Mouse (Mus musculus) urinary bladder, adult 18-20 months (tissue): ENCODE results near the gene Nipal3.
A peak's percentile ranks its signal among the peaks of the same experiment; 100 is the strongest.

Experiments
- DNase-seq, 2 experiments: peaks; one replicate each; pipeline ENCODE4 v3.0.0; 2022; ENCODE audit warnings: low spot score in 2 of 2, mixed read lengths in 2 of 2

Gene Nipal3

DNA sequence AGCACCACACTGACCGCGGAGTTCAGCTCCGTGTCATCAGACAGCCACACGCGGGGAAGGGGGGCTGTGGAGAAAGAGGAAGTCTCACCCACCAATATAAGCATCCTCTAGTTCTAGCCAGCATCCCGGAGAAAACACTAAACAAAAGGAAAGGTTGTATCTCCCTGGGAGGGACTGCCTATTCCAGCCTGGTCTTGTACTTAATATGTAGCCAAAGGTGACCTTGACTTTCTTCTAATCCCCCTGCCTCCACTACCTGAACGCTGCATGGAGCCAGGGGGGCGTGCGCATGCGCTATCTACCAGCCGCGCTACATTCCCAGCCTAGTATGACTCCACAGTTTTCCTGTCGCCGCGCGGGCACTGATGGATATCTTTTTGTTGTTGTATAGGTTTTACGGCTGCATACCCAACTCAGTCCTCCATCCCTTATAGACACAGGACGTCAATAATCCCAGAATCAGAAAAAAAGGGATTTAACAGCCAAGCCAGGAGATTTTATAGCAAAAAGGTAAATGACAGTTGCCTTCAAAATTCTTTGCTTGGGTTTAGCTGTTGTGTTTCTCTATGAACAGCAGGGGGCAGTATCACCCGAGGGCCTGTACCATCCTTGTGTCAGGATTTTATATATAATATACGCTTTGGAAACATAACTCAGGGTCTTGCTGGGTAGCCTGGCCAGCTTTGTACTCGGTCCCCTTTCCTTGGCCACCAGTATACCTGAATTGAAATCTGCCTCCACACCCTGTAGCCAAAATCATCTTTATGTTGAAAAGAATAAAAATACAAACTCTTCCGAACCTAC lies 12.9 kb upstream of the Nipal3 start:
- no peak for DNase-seq

DNA sequence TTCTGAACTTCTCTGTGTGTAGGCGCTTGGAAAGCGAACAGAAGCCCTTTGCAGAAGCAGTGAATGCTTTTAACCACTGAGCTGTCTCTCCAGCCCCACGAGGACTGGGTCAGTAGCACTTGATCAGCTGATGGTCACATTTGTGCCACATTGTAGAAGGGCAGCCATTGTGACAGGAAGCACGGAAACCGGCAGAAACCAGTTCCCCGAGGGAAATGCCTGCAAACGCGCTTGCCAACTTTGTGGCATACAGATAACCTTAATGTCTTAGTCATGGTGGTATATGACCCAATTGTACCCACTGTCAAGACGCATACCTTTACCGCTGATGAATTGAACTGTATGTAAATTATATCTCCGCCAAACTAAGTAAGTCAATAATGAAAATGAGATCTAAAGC lies 11.0 kb upstream of the Nipal3 start:
- no peak for DNase-seq

DNA sequence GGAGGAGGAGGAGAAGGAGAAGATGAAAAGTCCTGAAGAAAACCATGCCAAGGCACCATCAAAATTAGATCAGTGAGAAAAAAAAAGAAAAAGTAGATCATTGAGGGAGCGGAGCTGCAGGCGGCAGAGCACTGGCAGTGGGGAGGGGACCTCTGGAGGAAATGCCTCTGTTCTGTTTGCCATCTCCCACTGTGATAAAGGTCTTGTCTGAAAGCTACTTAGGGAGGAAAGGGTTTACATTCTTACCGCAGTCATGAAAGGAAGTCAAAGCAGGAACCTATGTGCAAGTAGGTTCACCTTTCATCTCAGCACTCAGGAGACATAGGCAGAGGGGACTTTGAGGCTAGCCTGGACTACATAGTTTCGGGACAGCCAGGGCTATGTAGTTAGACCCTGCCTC lies 6.7 kb upstream of the Nipal3 start:
- no peak for DNase-seq

DNA sequence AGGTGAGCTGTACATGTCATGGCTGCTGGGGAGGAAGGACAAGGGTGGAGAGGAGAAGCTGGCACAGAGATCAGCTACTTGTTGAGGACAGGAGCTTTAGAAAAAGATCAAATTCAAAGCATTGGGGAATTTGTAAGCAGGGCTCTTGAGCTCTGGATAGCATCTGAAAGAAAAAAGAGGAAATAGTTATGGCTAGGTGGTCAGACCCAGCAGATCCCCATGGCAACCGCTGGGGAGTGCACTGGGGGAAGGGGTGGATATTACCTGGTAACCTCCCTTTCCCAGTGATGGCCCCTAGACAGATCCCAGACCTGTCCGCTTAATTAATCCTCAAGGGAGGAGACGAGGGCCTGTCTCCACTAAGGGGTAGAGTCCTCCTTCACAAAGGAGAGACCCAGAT lies 5.0 kb upstream of the Nipal3 start:
- no peak for DNase-seq

DNA sequence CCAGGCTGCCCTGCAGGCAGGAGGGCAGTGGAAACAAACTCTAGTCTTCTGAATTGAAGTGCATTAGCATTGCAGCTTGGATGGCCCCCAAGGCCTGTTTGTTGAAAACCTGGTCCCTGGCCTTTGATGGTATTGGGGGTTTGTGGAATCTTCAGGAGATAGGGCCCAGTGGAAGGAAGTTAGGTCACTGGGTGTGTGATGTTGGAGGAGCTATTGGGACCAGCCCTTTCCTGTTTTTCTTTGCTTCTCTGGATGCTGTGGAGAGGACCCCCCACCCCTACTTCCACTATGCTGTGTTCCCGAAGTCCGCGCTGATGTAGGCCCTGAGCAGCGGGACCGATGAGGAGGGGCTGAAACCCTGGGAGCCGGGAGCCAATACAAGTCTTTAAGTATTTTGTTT lies 3.3 kb upstream of the Nipal3 start:
- DNase-seq = no peak

DNA sequence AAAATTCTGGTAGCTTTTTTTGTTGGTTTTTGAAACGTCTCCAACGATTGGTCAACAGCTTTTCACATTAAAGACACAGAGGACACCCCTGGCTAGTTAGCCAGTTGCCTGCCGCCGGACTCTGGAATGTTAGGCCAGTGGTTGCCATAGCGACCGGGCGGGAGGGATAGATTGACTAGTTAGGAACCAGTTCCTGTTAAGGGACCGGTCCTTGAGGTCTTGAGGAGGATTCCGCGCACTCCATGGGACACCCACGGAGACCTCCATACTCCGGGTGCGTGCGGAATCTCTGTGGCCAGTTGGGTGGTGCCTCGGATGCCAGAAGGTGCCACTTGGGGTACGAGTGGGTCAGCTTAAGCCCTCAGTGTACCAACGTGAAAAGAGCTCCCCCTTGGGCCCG lies 972 bp upstream of the Nipal3 start:
- no peak for DNase-seq

DNA sequence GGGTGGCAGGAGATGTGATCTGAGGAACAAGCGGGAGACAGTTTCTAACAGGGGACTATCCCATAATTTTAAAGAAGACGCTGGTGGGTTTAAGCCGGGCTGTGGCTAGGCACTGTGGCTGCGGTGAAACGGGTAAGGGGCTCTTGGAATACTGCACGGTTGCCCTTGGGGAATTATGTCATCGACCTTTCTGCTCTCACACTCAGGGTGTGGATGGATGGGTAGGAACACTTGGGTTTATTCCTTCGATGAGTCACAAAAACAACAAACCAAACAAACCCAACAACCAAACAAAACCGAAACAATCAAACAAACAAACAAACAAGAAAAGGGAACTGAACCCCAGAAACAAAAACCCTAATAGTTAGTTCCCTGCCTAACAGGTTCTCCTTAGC lies 556 bp upstream of the Nipal3 start:
- DNase-seq = no peak

DNA sequence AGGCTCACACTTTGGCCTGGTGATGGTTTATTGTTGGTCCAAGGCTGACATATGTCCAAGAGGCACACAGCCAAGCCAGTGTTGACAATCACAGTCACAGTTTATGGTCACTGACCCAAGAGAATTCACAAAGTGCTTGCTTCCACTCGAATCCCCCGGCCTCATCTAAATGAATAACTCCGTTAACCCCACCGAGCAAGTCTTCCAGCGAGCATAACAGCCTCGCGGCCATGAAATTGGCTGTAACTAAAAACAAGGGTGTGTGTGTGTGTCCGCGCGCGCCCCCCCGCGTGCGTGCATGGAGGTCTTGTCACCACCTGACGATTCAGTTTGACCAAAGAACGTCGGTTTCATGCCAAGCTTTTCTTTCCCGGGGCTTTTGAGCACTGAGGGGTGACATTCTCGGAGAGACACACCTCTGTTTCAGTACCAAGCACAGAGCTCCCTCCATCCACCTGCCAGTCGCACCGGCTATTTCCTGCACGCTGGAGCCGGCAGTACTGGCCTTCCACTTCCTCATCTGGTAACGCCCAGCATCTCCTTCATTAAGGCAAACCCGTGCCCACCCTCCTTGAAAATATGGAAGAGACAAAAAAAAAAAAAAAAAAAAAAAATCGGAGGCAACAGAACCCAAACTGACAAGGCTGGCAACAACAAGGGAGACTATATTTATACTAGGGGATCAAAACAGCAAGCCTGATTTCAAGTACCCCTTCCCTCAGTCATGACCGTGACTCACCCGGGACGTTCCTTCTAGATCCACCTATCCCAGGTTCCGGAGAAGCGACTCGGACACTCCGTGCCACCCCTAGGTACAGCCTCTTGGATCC lies 932 bp downstream of the Nipal3 start:
- DNase-seq = no peak

DNA sequence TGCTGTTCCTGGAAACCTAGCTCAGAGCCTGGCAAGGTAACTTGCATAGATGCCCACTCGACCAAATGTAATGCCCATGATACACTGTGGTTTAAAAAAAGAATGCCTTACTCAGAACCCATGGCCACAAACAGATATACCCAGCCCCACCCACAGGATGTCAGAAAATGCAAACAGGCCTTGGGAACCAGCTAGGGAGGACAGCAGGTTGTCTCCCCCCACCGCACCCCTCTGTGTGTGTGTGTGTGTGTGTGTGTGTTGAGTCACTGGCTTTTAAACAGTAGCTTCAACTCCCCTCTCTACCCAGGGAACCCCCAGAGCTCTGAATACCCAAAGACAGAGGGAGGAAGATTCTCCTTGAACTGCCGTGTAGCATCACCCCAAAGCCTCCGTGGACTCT lies 1.6 kb downstream of the Nipal3 start:
- DNase-seq = no peak

DNA sequence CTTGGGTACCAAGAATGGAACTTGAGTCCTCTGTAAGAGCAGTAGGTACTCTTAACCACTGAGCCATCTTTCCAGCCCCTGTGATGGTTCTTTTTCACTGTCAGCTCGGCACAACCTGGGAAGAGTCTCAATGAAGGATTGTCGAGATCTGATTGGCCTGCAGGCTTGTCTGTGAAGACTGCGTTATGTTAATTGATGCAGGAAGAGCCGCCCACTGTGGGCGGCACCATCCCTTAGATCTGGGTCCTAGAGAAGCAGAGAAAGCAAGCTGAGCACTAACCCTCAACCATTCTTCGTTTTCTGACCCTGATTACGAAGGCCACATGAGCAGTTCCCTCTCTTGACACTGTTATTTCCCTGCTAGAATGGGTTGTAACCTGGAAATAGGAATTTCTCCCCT lies 5.6 kb downstream of the Nipal3 start:
- no peak for DNase-seq

DNA sequence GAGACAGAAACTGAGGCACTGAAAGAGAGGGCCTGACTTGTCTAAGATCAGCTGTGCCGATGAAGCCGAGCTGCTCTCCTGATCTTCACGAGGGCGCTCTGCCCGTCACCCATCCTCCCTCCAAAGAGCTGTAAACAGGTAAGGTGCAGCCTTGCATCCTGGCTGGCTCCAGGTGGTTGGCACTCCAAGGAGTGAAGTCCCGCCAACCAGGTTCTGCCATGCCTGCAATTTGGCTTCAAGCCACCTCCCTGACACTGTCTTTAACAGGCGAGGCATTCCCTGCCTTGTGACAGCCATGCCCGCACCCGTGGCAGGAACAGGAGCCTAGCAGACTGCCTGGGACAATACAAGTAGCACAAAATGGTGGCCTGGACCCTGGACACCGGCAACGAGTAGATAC lies 8.5 kb downstream of the Nipal3 start:
- no peak for DNase-seq

DNA sequence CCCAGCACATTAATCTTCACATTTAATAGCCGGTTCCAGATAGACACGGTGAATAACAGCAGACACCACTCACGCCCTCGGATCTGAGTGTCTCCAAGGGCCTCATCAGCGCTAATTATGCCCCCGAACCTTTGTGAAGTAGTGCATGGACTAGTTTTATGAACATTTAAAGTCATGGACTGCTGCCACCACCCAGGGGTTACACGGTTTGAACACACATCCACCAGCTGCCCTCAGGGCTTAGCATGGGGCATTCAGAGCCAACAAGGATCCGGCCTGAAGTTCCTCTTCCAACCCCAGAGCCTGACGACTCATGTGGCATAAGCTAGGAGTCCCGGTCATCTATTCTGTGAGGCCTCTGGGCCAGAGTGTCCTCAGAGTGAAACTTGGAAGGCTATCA lies 9.8 kb downstream of the Nipal3 start:
- DNase-seq = no peak

DNA sequence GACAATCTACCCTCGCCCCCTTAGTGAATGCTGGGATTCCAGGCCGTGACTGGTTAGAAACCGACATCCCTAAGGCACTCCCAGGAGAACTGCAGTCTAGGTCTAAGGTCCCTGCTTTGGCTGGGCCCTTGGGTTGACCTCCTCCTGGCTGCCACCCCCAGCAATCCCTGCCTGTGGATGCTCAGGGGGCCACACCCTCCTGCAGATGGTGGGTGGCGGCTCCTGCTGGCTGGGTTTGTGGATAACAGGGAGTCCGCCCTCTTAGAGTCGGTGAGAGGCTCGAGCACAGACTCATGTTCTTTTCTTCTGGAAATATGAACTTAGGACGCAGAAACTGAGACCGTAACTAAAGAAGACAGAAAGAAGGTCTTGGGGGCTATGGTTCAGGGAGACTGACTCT lies 14.5 kb downstream of the Nipal3 start:
- DNase-seq = no peak

DNA sequence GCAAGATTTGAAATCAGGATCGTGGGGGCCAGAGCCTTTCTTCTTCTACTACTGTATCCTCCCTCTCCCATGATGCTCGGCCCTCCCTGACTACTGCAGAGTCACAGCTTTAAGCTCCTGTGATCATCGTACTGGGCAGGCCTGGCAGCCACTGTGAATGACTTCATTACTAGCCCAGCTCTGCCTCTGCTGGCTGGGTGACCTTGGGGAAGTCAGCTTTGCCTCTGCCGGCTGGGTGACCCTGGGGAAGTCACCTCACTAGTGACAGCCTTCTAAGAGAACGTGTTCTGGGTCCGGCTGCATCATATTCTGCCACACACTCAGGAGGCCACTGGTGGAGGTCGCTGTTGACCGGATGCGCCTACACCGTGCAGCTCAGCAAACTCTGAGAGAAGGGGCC lies 17.0 kb downstream of the Nipal3 start:
- DNase-seq = no peak

DNA sequence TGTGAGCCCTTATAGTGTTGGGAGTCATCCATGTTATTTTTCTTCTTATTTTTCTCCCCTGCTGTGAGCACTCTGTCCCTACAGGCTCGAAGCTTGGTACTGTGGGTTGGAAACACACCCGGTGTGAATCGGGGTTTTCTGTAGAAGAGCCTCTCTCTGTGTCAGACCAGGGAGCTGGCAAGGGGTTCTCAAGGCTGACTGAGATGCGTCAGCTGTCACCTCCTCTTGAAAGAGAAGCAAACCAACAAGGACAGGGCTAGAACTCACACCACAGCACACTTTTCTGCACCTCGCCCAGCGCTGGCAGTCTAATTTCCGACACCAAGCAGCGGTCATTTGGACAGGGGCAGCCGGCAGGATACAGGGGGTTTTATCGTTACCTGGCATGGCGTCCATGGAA lies 31.4 kb downstream of the Nipal3 start:
- DNase-seq = no peak

DNA sequence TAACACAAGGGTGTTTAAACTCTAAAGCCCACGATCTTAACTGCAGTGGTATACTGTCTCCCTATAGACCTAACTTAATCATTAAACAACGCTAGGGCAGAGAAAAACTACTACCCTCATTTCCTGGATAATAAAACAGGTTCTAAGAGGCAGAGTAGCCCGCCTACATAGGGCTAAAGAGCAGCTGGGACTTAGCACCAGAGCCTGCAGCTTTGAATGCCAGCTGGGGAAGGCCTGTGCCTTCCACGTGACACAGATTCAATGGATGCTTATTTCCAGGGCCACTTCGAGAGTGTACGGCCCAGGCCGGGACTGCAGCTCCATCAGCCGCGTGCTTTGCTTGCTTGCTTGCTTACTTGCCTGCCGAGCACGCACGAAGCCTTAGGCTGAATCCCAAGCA lies 41.3 kb downstream of the Nipal3 start:
- DNase-seq = no peak

DNA sequence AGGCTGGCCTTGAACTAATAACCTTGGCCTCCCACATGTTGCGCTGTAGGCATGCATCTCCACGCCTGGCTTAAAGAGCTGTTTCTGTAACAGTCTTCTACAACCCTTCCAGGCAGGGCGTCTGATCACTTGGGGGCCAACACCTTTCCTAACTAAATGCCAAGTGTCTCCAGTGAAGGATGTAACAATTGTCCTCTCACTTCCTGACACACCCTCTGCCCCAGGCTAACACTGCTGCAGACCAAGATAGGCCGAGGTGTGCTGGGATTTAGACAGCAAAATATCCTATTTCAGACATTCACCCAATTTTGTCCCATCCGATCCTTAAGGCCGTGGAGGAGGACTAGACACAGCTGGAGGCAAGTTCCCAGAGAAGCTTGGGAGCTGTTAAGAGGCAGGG lies 41.7 kb downstream of the Nipal3 start:
- no peak for DNase-seq

DNA sequence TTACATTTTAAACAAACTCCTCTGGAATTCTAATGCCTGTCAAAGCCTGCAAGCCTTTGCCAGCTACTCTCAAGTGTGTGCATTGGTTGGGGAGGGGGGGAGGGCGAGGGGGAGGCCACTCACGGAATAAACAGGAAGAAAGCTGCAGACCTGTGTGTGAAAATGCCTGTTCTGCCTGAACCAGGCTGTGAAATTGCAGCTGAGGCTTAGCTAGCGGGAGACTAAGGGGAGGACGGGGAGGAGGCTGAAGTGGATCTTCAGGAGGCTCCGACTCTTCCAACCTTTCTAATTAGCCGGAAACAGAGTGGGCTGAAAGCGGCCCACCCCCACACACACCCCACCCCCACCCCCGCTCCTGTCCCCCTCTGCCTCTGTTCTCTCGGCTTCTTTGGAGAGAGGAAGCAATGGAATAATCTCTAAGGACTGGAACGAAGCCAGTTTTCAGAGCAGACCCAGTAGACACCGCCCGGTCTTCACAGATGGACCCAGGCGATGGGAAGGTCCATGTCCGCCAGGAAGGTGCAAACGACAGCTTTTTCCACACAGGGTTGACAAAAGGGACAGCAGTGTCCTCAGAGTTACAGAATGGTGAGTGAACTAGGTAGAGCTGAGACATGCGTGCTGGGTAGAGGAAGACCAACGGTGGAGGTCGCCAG lies 43.4 kb downstream of the Nipal3 start:
- DNase-seq = no peak

DNA sequence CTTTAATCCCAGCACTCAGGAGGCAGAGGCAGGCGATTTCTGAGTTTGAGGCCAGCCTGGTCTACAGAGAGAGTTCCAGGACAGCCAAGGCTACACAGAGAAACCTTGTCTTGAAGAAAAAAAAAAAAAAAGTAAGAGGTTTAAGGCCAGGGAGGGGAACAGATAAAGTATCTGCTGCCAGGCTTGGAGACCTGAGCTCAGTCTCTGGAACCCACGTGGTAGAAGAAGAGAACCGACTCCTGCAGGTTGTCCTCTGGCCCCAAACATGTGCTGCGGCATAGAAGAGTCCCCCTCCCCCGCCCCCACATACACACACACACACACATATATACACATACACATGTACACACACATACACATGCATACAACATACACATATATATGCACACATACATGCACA lies 52.4 kb downstream of the Nipal3 start:
- DNase-seq = no peak

DNA sequence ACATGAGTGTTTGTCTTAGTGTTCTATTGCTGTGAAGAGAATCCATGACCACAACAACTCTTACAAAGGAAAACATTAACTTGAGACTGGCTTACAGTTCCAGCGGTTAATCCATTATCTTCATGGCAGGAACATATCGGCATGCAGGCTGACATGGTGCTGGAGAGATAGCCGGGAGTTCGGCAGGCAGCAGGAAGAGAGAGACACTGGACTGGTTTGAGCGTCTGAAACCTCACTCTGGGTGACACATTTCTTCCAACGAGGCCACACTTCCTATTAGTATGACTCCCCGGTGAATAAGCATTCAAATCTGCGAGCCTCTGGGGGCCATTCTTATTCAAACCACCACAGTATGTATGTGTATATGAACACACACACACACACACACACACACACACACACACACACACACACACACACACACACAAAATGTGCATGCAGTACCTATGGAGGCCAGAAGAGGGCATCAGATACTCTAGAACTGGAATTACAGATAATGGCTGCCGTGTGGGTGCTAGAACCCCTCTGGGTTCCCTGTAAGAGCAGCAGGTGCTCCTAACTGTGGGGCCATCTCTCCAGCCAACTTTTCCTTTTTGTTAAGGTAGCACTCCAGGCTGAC lies 54.8 kb downstream of the Nipal3 start:
- DNase-seq = no peak

DNA sequence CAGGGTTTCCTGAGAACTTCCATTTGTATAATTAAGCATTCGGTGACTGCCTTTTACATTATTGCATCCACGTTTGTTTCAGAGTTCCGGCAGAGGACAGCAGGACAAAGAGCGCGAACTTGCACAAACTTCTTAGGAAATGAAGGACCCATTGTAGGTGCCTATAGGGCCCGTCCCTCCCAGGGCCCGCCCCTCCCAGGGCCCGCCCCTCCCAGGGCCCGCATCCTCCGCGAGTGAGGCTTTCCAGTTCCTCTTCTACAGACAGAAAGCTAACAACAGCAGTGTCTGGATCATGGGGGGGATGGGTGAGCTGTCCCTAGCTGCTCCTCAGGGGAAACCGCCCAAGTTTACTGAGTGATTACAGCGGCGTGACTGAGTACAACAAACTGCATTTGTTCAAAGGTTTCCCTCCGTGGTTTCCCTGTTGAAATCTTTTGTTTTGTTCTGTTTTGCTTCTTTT lies 55.6 kb downstream of the Nipal3 start:
- peak in 1 of 2 experiments; percentile 27 for DNase-seq

DNA sequence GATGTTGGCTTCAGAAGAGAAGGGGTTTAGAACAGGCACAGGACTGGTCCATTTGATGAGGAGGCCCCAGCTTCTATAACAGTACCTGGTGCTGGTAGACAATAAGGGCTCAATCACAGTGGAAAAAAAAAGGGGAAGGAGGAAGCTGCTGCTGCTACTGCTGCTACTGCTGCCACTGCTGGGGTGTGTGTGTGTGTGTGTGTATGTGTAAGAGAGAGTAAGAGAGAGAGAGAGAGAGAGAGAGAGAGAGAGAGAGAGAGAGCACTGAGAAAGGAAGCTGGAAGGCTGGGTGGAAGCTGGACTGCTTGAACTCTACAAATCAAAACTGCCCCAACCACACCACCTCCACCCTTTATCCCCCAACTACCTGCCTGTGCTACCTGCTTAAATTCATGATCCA lies 56.9 kb downstream of the Nipal3 start:
- no peak for DNase-seq
